Mouse (Mus musculus) cerebellum, adult 2 months (tissue): ENCODE results near the gene Lilra6.

Source experiments
- CTCF ChIP-seq: fragments of 200-500 bp; IDR thresholded peaks from 2 replicates; pipeline ENCODE4 v1.5.1; 2011; ENCODE audit warnings: low read depth, mild to moderate bottlenecking, control low read depth, low read length, moderate library complexity, borderline replicate concordance; ENCODE audit not compliant: insufficient read depth
- POLR2A ChIP-seq: fragments of 200-500 bp; IDR thresholded peaks from 2 replicates; pipeline ENCODE4 v1.6.1; 2011; ENCODE audit warnings: low read length, control low read depth, borderline replicate concordance; ENCODE audit not compliant: insufficient read depth

GRCm38 (mm10) chr7:3949159-3949558, 33.9 kb upstream of the Lilra6 start:
- TF ChIP-seq POLR2A = no peak
- no peak for TF ChIP-seq CTCF
